Mouse (Mus musculus) forebrain, embryonic 14.5 days (tissue): Measurements from ENCODE around the gene Olfr222. TPM values are rescaled to one million over a fixed set of nuclear protein-coding genes. Genes with fewer than 3 reads are reported as not detected.
"Not testable (repeated sequence)": the region's sequence is repeated elsewhere in the genome, so short reads cannot be mapped to it uniquely, and the experiment has no call there.

Experiments used
- ATAC-seq: fragments of 200-750 bp; cut with Nextera tagmentation; 2 replicates; pipeline ENCODE4 v1.8.0; 2017; ENCODE audit warnings: mild to moderate bottlenecking, moderate library complexity
- DNase-seq: peaks from one replicate; pipeline ENCODE4 v3.0.0-alpha.2; 2015; ENCODE audit warnings: low spot score
- H3K27ac ChIP-seq: fragments of 300-500 bp; sonication (generic); 2 replicates; pipeline ENCODE4 v1.5.1; 2014; ENCODE audit warnings: low read depth, mild to moderate bottlenecking, control low read depth, low read length, moderate library complexity
- H3K27me3 ChIP-seq: fragments of 300-500 bp; sonication (generic); replicated peaks from 2 replicates; pipeline ENCODE4 v1.6.1; 2014; ENCODE audit warnings: low read length, control low read depth, mixed read lengths; ENCODE audit not compliant: control insufficient read depth, insufficient read depth
- H3K36me3 ChIP-seq: fragments of 300-500 bp; sonication (generic); 2 replicates; pipeline ENCODE4 v1.6.1; 2014; ENCODE audit warnings: low read length, control low read depth; ENCODE audit not compliant: control insufficient read depth, insufficient read depth
- H3K4me1 ChIP-seq: fragments of 300-500 bp; sonication (generic); 2 replicates; pipeline ENCODE4 v1.6.1; 2014; ENCODE audit warnings: antibody characterized with exemption, low read length, control low read depth; ENCODE audit not compliant: control insufficient read depth, insufficient read depth
- H3K4me2 ChIP-seq: fragments of 300-500 bp; sonication (generic); 2 replicates; pipeline ENCODE4 v1.6.1; 2014; ENCODE audit warnings: mild to moderate bottlenecking, control low read depth, low read length
- H3K4me3 ChIP-seq: fragments of 300-500 bp; sonication (generic); 2 replicates; pipeline ENCODE4 v1.5.1; 2014; ENCODE audit warnings: low read depth, low read length, control low read depth
- H3K9ac ChIP-seq: fragments of 300-500 bp; sonication (generic); 2 replicates; pipeline ENCODE4 v1.6.1; 2014; ENCODE audit warnings: mild to moderate bottlenecking, low read length, control low read depth, moderate library complexity
- H3K9me3 ChIP-seq: fragments of 300-500 bp; sonication (generic); replicated peaks from 2 replicates; pipeline ENCODE4 v1.6.1; 2016; ENCODE audit warnings: low read length, control low read depth, mixed read lengths; ENCODE audit not compliant: control insufficient read depth
- WGBS: fragments of 180-500 bp; shearing (Covaris S2); extraction: QIAGEN DNeasy Blood & Tissue Kit; methylation state at CpG from one replicate; pipeline ENCODE4 v1.1.7; 2014; 5-methylcytosine and 5-hydroxymethylcytosine counted together
- polyA plus RNA-seq: library from polyadenylated mRNA; unstranded; fragments of >200 nt; fragmentation: Nextera tagmentation; extraction: Ambion mirVana; gene quantifications from 2 replicates; pipeline ENCODE4 v1.2.1, GENCODE M21; 2014

Olfr222 gene
- not detected in 2 replicates for polyA plus RNA-seq

GRCm38 (mm10) chr11:59576135-59576534, at the start of gene Olfr222:
TSS of gene Olfr222 (minus strand) at chr11:59576235.
- H3K4me2 ChIP-seq, H3K36me3 ChIP-seq, DNase-seq, H3K4me1 ChIP-seq, H3K4me3 ChIP-seq, H3K27ac ChIP-seq, ATAC-seq, H3K9ac ChIP-seq, H3K9me3 ChIP-seq, H3K27me3 ChIP-seq: not testable (repeated sequence)

- Histone ChIP-seq H3K9ac (no peak overlapping the region), H3K27ac (no peak overlapping the region), H3K9me3 (no peaks in the 10 kb centered on the region), H3K27me3 (no peaks in the 10 kb centered on the region), H3K36me3 (no peaks in the 10 kb centered on the region), H3K4me3 (no peak overlapping the region), H3K4me1 (no peaks in the 10 kb centered on the region), H3K4me2 (no peak overlapping the region)
- peak; percentile 83 for DNase-seq
- 38% methylated on average over 6 of the region's 6 CpGs for WGBS
- ATAC-seq: peak; percentile 62; the same call in 1 of the 2 replicates
Observed at GRCm38 (mm10) chr11:59624017-59624630, 48.1 kb upstream of the Olfr222 start.

DNA sequence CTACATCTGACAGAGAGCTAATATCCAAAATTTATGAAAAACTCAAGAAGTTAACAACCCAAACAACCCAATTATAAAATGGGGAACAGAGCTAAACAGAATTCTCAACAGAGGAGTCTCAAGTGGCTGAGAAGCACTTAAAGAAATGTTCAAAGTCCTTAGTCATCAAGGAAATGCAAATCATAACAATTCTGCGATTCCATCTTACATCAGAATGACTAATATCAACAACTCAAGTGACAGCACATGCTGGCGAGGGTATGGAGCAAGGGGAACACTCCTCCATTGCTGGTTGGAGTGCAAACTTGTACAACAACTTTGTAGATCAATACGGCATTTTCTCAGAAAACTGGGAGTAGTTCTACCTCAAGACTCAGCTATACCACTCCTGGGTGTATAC, 46.2 kb upstream of the Olfr222 start:
- H3K4me3 ChIP-seq: no peak overlapping the region
- ATAC-seq: no peak
- H3K9ac ChIP-seq: no peak overlapping the region

GRCm38 (mm10) chr11:59616986-59617385, 41.0 kb upstream of the Olfr222 start:
- WGBS: 97% methylated on average over 2 of the region's 2 CpGs
- H3K4me3 ChIP-seq, H3K4me2 ChIP-seq, H3K4me1 ChIP-seq, ATAC-seq, H3K36me3 ChIP-seq, H3K9me3 ChIP-seq, DNase-seq, H3K27me3 ChIP-seq, H3K9ac ChIP-seq, H3K27ac ChIP-seq: not testable (repeated sequence)

More for the DNA sequence above, 46.2 kb upstream of the Olfr222 start:
- Histone ChIP-seq H3K9me3 (no peaks in the 10 kb centered on the region), H3K4me1 (no peaks in the 10 kb centered on the region), H3K36me3 (no peaks in the 10 kb centered on the region), H3K4me2 (no peak overlapping the region), H3K27ac (no peak overlapping the region), H3K27me3 (no peaks in the 10 kb centered on the region)
- WGBS: 83% methylated on average over 3 of the region's 3 CpGs
- no peak for DNase-seq

DNA sequence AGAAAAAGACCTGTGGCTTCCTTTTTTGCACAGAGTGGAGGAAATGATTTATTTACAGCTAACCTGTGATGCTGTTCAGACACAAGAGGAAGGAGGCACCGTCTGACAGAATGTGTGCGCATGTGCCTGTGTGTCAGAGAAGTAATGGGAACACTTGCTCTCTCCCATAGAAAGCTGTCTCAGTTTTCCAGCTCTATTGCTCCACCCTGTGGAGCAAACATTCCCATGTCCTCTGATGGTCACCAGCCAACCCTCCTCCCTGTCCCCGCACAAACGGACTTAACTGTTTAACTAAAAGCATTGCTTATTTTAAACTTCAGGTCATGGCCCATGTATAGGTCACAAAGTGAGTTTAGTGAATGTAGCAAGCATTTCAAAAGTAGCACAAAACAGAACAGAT, 38.1 kb upstream of the Olfr222 start:
- Histone ChIP-seq H3K4me3 (no peak overlapping the region), H3K4me2 (no peak overlapping the region), H3K9me3 (no peaks in the 10 kb centered on the region), H3K9ac (no peak overlapping the region), H3K27ac (no peak overlapping the region), H3K27me3 (no peaks in the 10 kb centered on the region), H3K36me3 (no peaks in the 10 kb centered on the region), H3K4me1 (no peaks in the 10 kb centered on the region)
- ATAC-seq (no peak), DNase-seq (peak; percentile 30)
- WGBS: 58% methylated on average over 4 of the region's 4 CpGs

DNA sequence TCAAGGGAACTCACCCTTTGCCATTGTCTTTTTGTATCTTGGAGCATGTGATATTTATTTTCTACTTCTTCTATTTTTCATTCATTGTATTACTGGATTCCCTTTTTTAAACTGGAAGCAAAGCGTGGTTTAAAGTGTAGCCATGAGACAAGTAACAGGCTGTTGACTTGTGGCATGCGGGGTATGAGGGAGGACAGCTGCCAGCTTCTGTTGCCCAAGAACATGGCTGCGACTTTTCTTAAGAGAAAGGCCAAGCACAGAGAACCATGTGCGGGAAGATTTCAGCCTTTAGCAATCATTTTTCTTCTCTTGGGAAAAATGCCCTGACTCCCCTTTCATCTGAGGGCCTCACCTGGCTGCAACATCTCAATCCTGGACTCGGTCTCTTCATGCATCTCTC, 35.6 kb upstream of the Olfr222 start:
- no peak for DNase-seq
- no peak overlapping the region for H3K27ac ChIP-seq
- H3K9me3 ChIP-seq: no peaks in the 10 kb centered on the region
- no peaks in the 10 kb centered on the region for H3K4me1 ChIP-seq
- no peaks in the 10 kb centered on the region for H3K27me3 ChIP-seq
- no peak overlapping the region for H3K9ac ChIP-seq
- 83% methylated on average over 5 of the region's 5 CpGs for WGBS
- no peaks in the 10 kb centered on the region for H3K36me3 ChIP-seq
- no peak overlapping the region for H3K4me3 ChIP-seq
- no peak for ATAC-seq
- no peak overlapping the region for H3K4me2 ChIP-seq

DNA sequence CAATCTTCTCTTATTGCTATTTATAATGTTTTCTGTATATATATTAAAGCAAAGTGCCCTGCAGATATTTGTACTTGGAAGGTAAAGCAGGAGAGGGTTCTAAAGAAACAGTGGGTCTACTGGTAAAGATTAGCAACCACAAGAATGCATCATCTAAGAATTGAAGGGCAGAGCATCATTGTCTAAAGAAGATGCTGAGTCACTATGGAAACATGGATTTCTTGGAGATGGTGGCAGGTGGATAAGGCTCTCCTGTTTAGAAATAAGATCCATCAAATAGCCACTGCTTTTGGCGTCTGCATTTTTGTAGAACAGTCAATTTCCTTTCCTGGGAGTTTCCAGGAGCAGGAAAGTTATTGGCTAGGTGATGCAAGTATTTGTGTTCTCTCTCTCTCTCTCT, 26.3 kb upstream of the Olfr222 start:
- H3K27me3 ChIP-seq: no peaks in the 10 kb centered on the region
- no peaks in the 10 kb centered on the region for H3K4me1 ChIP-seq
- 75% methylated on average over 1 of the region's 1 CpGs for WGBS
- no peak for ATAC-seq
- H3K4me2 ChIP-seq: no peak overlapping the region
- no peaks in the 10 kb centered on the region for H3K9me3 ChIP-seq
- H3K36me3 ChIP-seq: no peaks in the 10 kb centered on the region
- no peak for DNase-seq
- no peak overlapping the region for H3K4me3 ChIP-seq
- no peak overlapping the region for H3K9ac ChIP-seq
- H3K27ac ChIP-seq: no peak overlapping the region

DNA sequence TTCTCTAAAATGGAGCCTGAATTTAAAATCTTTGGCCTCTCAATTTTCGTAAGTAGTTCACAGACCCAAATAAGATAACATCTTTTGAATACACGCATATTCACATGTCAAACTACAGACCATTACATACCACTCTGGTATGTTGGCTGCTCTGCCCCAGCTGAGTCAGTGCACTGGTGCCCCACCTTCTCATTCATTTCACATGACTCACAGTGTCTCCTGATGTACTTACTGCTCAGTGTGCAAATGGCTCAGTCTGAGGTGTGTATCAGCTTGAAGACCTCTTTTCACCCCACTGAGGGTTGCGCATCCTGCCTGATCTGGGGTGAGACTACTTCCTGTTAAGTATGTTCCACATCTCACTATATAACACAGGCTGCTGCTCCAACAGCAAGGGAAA, 24.8 kb upstream of the Olfr222 start:
- Histone ChIP-seq H3K4me1 (no peaks in the 10 kb centered on the region), H3K27me3 (no peaks in the 10 kb centered on the region), H3K9ac (no peak overlapping the region), H3K4me2 (no peak overlapping the region), H3K36me3 (no peaks in the 10 kb centered on the region), H3K9me3 (no peaks in the 10 kb centered on the region), H3K4me3 (no peak overlapping the region), H3K27ac (no peak overlapping the region)
- DNase-seq: no peak
- 91% methylated on average over 3 of the region's 3 CpGs for WGBS
- ATAC-seq: no peak

GRCm38 (mm10) chr11:59599211-59599610, 23.2 kb upstream of the Olfr222 start:
- Histone ChIP-seq H3K4me1 (no peaks in the 10 kb centered on the region), H3K4me2 (no peak overlapping the region), H3K27ac (no peak overlapping the region), H3K9ac (no peak overlapping the region), H3K9me3 (no peaks in the 10 kb centered on the region), H3K36me3 (no peaks in the 10 kb centered on the region), H3K27me3 (no peaks in the 10 kb centered on the region), H3K4me3 (no peak overlapping the region)
- ATAC-seq (no peak), DNase-seq (no peak)
- WGBS: 79% methylated on average over 7 of the region's 7 CpGs
